Mouse (Mus musculus) kidney, adult 2 months (tissue): ENCODE data around the gene 5330417H12Rik.

Source experiments
- CTCF ChIP-seq: fragments of 200-500 bp; conservative IDR thresholded peaks from 2 replicates; pipeline ENCODE4 v1.5.1; 2011; ENCODE audit warnings: low read depth, mild to moderate bottlenecking, control low read depth, low read length, moderate library complexity, mixed read lengths; ENCODE audit not compliant: insufficient read depth, insufficient read length
- POLR2A ChIP-seq: fragments of 200-500 bp; IDR thresholded peaks from one replicate; pipeline ENCODE4 v1.6.1; 2011; ENCODE audit warnings: low read depth, low read length, control low read depth

DNA sequence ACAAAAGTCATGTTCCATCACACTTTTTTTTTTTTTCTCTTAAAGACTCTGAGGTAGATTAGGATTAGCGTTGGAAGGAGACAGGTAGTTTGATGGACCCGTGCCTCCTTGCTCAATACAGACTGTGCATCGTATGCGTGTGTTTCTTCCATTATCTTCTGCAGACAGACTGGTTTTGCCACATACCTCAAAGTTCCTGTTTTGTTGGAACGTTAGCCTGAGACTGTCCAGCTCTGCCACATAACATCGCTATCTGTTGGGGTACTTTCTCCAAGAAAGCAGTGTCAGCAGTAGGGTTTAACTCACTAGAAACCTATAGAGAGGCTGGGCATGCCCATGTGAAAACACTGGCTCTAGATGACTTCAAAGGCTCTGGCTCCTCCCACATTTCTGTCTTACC lies 31.5 kb upstream of the 5330417H12Rik start:
- TF ChIP-seq CTCF (no peak), POLR2A (no peak)
